Mouse (Mus musculus) skeletal muscle tissue, adult 2 months (tissue): ENCODE data around the gene Vapa.
"Not testable (repeated sequence)": the region's sequence is repeated elsewhere in the genome, so short reads cannot be mapped to it uniquely, and the experiment has no call there.

Experiments
- DNase-seq: peaks from one replicate; pipeline ENCODE4 v3.0.0-alpha.2; 2012; ENCODE audit warnings: low read depth, low spot score

Gene Vapa

DNA sequence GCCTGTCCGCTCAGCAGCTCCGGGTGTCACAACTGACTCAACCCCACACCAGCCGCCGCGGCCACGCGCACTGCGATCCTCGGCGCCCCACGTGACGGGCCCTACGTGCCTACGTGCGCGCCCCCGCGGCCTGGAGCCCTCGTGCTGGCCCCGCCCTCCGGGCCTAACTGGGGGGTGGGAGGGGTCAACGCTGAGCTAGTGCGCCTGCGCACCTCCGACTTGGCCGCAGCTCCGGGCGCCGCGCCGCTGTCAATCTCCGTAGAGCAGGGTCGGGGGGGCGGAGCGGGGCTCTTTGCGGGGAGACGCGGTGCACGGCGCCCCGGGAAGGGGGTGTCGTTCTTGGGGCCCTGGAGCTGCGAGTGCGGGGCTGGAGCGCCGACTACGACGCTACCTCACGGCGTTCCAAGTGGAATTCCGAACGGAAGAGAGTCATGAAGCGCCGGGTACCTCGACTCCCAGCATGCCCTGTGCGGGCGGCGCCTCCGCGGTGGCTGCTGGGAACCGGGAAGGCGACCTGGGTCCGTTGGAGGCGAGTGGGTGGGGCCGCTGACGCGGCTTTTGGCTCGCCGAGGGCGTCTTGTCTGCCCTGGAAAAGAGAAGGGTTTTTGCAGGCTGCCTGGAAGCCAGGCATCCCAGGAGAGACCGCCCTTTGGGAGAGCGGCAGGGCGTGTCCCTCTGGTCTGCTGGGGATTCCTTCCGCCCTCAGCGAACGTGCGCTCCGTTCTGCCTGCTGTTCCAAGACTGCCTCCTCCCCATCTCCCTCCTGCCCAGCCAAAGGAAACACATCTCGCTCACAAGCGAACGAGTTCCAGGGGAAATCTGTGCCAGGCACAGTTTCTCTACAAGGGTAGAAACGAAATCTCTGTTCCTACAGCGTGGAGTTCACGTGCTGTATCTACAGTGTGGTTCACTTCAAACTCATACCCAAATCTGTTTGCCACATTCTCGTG is at the start of gene Vapa:
Gene Vapa (minus strand): TSS at position 93 of the 950 bp plus-strand sequence.
- peak; percentile 98 for DNase-seq

- no peak for DNase-seq
Observed at GRCm38 (mm10) chr17:65662662-65663061, 49.3 kb upstream of the Vapa start.

DNA sequence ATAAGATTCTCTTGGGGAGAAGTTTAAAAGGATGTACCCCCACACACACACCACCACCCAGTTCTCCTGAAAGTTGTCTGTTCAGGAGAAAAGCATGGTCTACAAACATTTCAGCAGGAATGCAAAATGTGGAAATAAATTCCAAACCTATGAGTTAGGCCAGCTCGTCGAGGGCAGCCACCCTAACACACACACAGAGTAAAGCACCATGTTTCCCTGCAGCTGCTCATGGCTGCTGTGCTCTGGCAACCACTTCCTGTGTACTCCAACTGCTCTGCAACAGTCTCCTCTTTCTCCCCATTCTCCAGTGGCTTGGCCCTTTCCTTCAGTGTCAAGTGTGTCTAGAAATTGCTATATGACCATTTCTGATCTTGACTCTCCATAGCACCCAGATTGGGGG is 45.1 kb upstream of the Vapa start:
- DNase-seq = no peak

DNA sequence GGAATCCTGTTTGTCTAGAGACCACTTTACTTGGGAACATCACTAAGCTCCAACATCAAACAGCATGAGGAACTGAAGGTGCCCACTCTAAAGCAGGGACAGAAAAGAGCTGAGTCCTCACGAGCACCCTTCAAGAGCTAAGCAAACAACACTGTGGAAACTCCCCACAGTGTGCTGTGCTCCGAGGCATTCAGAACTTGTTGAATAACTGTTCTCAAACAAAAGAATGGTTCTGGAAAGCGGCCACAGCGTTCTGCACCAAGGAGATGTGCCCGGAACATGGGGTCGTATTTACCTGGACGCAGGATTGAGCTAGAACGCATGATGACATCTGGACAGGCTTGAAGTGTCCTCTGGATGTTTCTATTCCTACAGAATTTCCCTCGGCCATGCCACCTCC is 44.6 kb upstream of the Vapa start:
- DNase-seq = no peak

- no peak for DNase-seq
Observed at GRCm38 (mm10) chr17:65656731-65657130, 43.4 kb upstream of the Vapa start.

DNA sequence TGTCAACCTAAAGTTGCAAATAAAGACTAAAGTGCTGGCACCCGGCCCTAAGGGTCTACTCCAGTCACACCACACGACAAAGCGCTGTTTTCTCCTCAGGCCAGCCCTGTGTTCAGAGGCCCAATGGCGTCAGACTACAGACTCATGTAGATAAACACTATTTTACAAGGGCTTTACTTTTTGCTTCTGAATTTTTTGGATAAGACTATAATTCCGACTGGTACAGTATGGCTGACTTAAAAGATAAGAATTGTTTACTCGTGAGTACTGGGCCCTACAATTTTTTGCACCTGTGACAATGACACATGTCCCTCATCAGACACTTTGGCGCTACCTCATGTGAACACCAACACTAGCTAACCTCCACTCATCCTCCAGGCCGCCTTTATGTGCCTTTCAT is 42.7 kb upstream of the Vapa start:
- no peak for DNase-seq

- DNase-seq = no peak
Observed at GRCm38 (mm10) chr17:65655608-65656007, 42.3 kb upstream of the Vapa start.

- DNase-seq = no peak
Observed at GRCm38 (mm10) chr17:65650598-65650997, 37.2 kb upstream of the Vapa start.

DNA sequence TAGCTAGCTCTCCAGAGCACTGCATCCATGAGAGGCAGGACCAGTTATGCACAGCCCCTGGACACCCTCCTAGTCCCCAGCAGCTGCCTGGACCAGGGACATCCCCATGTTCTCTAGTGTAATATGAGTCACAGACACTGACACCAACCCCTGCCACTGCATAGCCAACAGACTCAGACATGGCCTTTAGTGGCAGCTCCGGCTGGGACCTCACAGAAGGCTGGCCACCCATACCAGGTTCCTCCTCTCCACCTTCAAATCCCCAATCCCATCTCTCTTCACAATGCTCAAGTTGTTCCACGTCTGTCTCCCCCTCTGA is 35.8 kb upstream of the Vapa start:
- peak; percentile 69 for DNase-seq

DNA sequence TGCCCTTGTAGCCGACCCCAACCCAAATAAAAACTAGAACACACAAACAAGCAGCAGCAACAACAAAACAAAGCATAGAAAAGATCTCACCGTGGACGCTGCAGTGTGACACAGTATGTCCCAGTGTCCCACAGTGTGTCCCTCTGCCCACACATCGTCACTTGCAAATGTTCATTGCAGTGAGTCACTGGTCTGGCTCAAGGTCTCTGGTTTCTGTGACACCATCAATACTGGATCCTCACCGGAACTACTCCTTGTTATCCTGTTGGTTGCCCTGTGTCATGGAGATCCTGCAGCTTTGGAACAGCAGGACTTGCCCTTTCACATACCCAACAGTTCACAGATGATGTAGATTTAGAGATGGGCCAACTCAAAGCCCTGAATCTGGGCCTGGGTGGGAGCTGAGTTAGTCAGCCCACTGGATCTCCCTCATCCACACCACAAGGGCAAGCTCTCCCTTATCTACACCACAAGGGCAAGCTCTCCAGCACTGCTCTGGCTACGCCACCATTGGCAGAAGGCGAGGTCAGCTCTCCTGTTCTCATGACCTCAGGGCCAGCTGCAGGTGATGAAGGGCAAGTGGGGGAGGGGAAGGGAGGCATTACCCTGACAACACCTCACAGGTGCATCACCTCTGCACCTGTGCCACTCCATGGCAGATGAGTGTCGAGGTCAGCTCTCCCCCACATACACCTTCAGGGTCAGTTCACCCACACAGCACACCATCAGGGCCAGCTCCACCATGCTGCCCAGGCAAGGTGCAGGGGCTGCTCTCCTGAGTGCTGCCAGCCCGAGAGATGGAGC is 35.2 kb upstream of the Vapa start:
- DNase-seq = no peak

DNA sequence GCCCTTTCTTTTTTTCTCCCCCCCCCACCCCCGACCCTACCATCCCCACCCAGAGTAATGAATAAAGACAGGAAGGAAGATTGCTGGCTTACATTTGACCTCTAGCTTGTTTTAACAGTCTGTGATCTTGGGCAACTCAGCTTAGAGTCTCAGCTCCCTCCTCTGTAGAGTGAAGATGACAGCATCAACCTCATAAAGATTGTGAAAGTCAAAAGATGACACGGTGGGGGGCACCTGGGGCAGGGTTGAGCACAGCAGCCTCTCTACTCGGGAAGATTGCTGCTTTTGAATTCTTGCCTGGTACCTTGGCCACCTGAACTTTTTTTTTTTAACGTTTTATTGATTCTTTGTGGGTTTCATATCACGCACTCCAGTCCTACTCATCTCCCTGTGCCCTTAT is 34.6 kb upstream of the Vapa start:
- DNase-seq = no peak

GRCm38 (mm10) chr17:65647226-65647625 is 33.9 kb upstream of the Vapa start:
- DNase-seq = no peak

GRCm38 (mm10) chr17:65643579-65643978 is 30.2 kb upstream of the Vapa start:
- DNase-seq = no peak

- peak; percentile 60 for DNase-seq
Observed at GRCm38 (mm10) chr17:65643051-65643521, 29.7 kb upstream of the Vapa start.

- DNase-seq = no peak
Observed at GRCm38 (mm10) chr17:65642578-65642991, 29.2 kb upstream of the Vapa start.

DNA sequence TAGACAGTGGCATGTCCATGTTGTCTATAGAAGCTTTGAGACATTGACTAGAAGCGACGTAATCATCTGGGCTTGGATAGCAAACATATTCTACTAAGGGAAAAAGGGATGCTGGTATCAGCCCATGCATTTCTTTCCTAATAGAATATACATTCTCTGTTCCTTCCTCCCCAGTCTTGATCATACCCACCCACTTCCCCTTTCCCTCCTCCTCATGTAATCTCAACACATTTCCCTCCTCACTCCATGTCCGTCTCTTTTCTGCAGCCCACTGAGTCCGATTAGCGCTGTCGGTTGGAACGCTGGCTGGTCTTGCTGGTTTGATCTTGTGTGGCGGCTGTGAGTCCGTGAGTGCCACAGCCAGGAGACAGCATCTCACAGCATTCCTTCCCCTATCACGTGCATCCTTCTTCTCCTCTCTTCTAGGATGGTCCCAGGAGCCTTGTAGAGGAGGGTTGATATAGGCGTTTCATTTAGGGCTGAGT is 28.4 kb upstream of the Vapa start, which contains the start of gene Txndc2:
Gene Txndc2 (minus strand): TSS at position 435 of the 485 bp plus-strand sequence.
- DNase-seq = no peak

GRCm38 (mm10) chr17:65639144-65639543 is 25.8 kb upstream of the Vapa start:
- no peak for DNase-seq

DNA sequence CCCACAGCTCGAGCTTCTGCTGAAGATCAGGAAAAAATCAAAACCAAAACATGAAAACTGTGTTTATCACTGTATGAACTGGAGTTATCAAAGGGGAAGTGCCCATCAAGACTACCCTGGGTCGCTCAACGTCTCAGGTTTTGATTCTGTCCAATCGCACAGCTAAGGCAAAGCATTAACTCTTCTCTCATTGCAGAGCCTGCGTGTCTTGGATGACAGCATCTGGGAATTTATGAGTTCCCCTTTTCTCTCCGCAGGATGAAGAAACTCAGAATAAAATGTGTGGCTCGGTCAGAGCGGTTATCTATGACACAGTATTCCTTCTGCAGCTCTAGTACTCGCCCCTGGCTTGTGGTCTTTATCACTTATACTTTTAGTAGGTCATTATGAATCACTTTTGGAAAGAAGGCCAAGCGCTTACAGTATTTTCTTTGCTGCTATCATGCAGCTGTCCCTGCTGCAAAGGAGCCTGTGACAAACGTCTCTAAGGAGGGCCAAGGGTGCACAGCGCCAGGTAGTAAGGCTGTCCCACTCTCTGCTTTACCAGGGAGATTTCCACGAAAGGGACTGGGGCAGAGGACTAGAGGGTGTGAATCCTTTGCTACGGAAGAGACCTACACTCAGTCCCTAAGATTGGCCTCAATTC is 22.5 kb upstream of the Vapa start:
- no peak for DNase-seq

DNA sequence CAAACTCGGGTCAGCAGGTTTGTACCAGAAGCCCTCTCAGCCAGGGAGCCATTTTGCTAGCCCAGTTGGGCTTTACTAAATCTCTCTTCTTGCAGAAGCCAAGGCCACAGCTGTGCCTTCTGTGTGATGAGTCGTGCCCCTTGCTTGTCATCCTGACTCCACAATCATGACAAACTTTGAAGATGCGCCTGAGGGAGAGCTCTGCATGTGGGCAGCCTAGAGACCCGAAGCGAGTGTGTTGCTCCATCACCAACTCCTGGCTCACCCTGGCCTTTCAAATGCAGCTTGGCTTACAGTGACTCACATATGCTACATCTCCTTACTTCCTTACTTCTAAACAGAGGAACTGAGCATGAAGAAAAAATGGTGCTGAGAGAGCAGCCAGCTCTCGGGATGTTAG is 16.6 kb upstream of the Vapa start:
- no peak for DNase-seq

DNA sequence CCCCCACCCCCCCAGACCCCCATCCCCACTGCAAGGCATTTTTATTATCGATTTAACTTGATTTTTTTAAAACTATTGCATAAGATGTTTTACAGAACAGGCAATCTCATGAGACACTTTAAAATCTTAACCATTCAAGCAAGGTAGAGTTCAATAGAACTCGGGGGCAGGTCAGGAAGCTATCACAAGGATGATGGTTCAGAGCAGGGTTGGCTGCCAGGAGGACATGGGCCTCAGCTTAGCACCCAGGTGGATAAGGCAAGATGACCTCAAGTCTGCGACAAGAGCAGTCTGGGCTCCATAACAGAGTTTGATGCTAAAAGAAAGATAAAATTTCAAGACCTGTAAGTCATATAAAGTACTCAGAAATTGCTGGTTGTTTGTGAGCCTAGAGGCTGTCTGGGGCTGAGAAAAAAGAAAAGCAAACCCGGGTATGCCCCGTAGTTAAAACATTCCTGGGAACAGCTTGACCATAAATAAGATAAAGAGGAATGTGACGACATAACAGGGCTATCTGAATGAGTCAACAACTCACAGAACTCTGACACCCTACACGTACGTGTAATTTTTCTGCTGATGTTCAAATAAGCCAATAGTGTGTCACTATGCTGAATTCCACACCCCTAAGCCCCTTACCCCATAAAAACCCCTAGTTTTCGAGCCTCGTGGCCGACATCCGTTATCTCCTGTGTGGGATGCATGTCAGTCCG is 15.6 kb upstream of the Vapa start:
- DNase-seq = not testable (repeated sequence)

GRCm38 (mm10) chr17:65626301-65626700 is 12.9 kb upstream of the Vapa start:
- no peak for DNase-seq
